Mouse (Mus musculus) megakaryocyte, adult 5-6 weeks (primary cell): Measurements from ENCODE around the gene Slc22a12. TPM values are rescaled to one million over a fixed set of nuclear protein-coding genes. Genes with fewer than 3 reads are reported as not detected.
A peak's percentile ranks its signal among the peaks of the same experiment; 100 is the strongest.

Source experiments
- ATAC-seq: 2 replicates; pipeline ENCODE4 v1.8.0; 2016; ENCODE audit warnings: mild to moderate bottlenecking, inconsistent platforms; ENCODE audit not compliant: poor library complexity, severe bottlenecking
- total RNA-seq, 2 experiments: library from RNA; stranded (forward) in 1 of 2; stranded (reverse) in 1 of 2; fragments of 153-499, 151-499 nt in 1 of 2; fragments of 221-1000, 200-1000 nt in 1 of 2; gene quantifications; 2 replicates each; pipeline versions ENCODE4 v1.2.3 to v1.2.4; 2015 to 2017

Gene Slc22a12
- not detected in 2 replicates for total RNA-seq (2015)
- not detected in 2 replicates for total RNA-seq (2017)

DNA sequence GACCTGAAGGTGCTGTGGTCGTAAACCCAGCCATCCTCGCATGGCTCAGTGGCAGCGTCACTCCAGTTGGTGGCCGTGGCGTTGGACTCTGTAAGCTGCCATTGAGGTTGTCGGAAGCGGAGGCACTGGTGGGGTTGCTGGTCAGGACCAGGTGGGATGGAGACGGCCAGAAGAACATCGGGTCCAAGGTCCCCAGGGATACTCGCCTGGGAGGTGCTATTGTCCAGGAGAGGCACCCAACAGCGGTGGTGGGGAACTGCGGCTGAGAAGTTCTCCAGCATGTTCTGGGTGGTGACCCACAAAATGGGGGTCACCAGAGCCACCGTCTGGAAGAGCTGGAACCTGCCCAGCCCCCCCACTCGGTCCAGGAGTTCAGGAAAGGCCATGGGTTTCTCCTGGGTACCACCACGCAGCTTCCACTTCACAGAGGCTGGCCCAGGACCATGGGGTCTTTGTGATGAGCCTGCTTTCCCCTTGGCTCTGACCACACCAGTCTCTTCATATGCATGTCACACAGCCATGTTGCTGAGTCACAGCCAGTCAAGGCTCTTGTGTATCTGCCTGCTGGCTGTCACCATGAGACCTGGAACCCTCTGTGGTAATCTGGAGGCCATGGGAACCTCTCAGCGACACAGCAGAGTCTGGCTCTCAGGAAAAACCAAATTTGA lies at the start of gene Slc22a12:
TSS of gene Slc22a12 (minus strand) at position 666 of the 668 bp plus-strand sequence.
- ATAC-seq, result no peak

DNA sequence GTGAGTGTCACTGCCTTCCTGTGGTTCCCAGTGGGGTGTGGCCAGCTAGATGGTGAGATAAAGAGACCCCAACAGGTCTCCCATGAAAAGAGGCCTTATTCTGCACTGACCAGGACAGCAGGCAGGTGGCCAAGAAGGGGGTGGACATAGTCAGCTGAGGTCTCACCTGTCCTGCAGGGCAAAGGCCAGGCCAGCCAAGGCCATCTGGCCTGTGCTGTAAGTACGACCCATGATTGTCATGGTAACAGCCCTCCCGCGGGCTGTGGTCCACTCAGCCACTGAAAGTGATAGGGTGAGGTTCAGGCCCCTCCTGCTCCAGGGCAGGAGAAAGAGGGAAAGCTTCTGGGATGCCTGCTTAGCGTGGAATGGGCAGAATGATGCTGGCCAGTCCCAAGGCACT lies 29.2 kb upstream of the Slc22a12 start:
- ATAC-seq, result no peak

DNA sequence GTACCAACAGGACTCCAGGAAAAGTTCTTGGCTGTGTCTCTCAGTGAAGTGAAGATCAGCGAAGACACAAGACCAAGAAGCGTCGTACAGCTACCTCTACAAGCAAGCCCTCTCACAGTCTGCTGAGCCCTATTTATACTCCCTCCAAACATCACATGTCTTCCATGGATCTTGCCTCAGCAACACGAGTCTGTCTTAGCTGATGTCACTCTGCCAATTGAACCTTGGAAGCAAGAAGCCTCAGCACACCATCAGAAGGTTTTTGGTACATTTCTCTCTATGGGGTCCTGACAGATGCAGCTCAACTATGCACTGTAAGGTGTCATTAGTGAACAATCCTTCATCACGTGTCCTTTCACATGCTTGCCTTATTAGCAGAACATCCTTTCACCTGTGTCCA lies 28.6 kb upstream of the Slc22a12 start:
- ATAC-seq, result no peak

DNA sequence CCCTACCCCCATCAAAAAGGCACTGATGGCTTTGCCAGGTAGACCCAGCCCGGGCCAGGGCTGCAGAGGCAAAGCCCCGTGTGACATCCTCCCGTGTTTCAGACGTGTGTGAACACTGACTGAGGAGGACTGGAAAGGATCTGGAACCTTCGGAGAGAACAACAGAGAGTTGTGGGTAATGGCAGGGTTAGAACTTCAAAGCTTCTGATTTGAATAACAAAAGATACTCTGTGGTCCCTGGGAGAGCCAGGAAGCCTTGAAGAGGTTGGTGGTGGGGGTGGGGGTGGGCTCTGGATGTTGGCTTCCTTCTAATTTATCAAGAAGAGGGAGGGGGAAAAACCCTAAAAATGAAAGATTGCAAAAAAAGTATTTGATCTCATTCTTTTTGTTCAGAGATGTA lies 26.7 kb upstream of the Slc22a12 start:
- ATAC-seq, result no peak

DNA sequence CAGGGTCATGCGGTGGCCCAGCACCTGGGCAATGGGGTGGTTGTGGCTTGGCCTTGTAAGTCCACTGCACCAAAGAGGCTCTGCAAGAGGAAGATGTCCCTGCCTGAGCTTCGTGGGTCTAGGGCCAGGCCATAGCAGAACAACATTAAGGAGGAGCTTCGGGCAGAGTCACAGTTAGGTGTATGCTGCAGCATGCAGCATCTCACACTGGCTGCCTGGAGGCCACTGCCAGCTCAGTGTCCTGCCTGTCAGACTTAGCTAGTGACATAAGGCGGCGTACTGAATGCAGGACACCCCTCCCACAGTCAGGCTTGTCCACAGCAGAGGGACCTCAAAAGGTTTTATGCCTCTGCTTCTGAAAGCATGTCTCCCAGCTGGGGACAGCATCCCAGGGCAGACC lies 26.2 kb upstream of the Slc22a12 start:
- no peak for ATAC-seq

DNA sequence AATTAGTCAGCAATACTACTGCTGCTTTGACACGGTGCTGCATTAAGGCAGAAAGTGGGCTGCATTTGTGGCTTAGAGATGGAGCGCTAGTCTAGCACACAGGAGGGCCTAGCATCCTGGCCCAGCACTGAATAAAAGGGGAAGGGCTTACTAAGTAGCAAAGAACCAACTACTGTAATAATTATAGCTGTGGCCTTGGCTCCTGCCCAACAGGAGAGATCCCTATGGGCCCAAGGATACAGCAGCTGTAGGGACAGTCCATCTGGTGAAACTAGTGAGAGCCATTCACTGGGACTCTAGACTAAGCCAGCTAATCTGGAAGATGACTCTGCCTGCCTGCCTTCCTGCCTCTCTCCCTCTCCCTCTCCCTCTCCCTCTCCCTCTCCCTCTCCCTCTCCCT lies 23.6 kb upstream of the Slc22a12 start:
- no peak for ATAC-seq

DNA sequence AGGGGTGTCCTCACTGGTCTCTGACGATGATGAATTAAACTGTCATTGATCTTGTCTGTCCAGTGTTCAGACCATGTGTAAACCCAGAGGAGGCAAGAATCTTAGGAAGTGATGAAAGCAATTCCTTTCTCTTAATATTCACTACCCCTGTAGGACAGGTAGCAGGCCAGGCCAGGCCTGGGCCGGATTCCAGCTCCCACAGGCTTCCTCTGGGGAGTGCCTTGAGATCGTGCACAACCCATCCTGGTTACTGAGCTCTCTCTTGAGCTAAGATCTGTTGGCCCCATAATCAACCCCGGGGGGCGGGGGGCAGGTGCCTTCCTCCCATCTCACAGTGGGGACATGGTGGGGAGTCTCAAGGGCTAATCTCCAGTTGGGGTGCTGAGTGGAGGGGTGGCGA lies 22.3 kb upstream of the Slc22a12 start:
- ATAC-seq, result no peak

DNA sequence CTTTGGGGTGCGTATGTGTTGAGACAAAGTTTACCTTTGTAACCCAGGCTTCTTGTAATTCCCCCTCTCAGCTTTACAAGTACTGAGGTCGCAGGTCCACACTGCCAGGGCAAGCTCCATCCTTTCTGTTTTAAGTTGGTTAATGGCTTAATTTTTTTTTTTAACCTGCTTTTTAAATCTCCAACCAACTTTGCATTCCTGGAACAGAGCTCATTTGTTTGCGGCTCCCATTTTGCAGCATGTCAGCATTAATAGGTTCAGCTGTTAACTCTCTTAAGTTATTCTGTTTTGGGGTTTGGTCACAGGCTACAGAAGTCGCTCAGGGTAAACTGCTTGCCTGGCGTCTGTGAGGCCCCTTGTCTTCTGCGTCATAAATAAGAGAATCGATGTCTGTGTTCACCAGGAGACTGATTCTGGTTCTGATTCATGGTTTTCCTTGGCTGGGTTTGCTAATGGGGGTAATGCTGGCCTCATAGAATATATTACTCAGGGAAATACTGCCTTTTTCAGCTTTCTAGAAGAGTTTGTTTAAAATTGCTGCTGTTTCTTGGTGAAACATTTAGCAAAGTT lies 17.5 kb upstream of the Slc22a12 start:
- ATAC-seq, result no peak

DNA sequence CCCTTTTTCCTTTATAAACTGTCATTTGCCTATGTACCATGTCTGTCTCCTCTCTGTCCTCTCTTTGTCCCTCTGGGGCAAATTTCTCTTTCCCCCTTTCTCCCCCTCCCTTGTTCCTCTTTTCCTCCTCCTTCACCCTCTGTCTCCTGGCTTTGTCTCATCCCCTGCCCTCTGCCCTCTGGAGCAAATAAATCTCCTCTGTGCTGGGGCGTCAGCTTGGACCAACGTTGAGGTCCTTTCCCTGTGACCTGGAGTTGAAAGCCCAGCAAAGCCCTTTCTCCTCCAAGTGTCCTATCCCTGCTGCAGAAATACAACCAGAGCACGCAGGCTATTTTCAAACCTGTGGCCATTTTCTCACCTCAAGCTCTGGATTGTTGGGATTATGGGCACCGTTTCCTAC lies 16.7 kb upstream of the Slc22a12 start:
- no peak for ATAC-seq

DNA sequence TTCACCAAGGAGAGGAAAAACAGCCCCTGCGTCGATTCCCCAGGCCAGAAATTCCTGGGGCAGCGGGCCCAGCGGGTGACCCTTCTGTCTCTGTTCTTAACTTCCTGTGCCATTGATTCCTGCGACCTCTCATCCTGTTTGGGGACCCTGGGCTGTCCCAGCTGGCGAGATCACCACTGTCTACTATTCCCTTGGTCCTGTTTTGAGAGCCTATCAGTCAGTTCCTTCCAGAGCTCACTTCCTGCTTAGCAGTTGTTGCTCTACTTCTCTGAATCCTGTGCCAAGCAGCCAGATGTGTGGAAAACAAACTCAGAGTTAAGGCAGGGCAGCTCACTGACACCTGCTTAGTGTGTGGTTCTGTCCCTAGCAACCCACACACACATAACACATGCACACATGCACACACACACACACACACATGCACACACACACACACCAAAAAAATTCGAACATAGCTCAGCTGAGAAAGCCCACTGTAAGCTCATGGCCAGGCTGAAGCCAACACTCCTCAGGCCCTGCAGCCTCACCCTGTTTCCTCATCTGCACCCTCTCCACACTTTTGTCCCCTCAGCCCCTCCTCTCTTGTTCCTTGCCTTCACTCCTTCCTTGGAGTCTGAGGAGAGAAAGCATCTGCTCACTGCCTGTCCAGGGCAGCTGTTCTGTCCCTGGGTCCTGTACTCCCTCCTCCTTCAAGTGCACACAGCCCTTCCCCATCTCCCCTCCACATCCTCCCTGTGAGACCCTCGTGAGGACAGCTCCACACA lies 11.2 kb upstream of the Slc22a12 start:
- ATAC-seq, result no peak

DNA sequence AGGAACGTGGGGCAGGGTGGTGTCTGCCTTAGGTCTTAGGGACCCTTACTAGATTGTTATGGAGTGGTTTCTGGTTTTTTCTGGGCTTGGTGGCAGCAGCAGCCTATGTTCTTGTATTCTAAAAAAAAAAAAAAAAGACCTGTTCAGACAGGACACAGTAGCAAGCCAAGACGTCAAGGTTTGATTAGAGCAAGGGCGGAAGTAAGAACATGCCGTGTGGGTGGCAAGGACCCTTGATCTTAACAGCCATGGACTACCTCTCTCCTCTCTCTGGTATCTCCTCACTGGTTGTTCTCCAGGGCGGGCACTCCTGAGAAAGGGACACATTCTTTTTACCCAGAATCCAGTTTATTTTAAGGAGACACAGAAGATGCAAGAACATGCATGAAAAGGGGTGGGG lies 10.3 kb upstream of the Slc22a12 start:
- ATAC-seq, result no peak

DNA sequence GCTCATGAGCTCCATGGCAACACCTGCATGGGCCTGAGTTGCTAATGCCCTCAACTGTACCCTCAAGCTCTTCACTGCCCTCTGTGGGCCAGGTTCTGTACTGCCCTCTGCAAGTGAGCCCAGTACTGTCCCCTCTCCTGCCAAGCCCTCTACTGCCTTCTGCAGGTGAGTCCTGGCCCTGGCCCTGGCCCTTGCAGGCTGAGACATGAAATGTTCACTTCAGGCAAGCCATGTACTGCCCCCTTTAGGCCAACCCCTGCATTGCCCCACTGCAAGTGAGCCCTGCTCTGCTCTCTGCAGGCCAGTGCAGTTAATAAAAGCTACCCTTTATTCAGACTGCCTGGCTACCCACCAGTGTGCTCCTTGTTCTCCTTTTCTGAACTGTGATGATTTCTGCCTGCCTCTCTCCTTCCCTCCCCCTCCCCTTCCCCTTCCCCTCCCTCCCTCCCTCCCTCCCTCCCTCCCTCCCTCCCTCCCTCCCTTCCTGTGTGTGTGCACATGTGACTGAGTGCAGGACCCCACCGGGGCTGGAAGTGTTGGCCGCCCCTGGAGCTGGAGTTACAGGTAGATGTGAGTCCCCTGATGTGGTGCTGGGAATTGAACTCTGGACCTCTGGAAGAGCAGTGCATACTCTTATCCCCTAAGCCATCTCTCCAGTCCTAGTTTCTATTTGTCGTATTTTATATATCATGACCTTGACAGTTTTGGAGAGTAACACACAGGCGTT lies 9.6 kb upstream of the Slc22a12 start:
- ATAC-seq, result peak; percentile 27; the same call in 1 of the 2 replicates

DNA sequence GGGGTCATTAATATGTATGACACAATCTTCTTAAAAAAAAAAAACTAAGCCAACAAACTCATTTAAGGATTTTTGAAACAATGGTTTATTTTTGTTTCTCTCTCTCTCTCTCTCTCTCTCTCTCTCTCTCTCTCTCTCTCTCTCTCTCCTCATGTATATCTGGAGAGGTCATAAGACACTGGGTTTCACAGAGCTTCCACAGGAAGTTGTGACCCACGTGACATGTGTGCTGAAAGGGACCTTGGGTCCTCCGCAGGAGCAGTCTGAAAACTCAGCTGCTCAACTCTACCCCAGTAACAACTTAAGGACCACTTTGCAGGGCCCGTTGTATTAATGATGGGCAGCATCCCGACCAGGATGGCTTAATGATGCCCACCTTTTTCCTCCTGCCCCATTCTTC lies 8.4 kb upstream of the Slc22a12 start:
- ATAC-seq, result no peak

DNA sequence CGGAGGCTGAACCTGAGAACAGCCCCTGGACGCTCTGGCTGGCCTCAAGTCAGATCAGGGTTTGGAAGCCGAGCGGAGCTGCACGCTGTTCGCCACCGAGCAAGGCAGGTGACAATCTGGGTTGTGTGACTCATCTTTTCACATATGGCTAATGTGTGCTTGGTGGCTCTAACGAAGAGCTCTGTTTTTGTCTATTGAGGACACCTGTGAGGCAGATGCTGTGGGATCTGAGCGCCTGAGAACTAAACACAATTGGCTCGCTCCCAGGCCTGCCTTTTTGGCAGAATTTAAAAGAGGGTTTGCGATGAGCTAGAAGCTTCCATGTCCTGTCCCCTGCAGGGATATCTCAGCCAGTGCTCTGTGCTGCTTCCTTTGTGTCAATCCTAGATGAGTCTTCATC lies 6.7 kb upstream of the Slc22a12 start:
- no peak for ATAC-seq

DNA sequence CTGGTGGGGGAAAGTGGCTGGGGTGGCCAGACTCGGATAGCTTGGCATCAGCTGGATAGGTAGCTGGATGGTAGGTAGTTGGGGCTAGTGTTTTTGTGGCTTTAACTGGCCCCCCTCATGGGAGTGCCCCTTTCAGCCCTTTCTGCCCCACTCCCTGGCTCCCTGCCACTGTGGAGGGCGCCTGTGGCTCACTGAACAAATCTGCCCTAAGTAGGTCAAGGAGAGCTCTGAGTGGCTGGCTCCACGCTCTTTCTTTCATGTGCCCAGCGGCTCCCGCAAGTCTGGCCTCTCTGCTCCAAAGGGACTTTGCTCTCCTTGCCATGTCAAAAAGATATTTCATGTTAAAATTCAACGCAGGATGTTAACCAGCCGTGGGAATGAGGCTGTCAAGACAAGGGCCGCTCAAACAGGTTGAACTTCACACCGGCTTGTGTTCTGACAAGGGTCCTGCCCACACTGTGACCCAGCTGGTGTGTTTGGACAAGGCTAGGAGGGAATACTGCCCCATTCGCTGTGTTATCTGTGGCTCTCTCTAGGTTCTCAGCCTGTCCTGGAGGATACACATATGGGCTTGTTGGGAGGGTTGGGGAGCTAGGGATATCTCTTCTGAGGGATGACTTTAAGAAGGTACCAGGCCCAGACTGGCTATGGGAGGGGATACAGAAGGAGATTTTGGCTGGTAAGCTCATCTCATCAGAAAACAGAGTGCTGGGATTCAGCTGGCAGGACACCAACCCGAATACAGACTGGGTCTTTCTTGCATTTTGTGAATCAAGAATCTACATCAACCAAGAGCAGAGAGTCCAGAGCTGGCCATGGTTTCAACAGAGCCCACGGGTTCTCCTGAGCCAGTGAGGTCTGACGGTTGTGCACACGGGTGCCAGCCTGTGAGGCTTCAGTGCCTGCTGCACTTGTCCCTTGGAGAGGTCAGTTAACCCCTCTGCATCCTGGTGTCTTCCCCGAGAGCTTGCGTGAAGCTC lies 5.9 kb upstream of the Slc22a12 start:
- no peak for ATAC-seq

DNA sequence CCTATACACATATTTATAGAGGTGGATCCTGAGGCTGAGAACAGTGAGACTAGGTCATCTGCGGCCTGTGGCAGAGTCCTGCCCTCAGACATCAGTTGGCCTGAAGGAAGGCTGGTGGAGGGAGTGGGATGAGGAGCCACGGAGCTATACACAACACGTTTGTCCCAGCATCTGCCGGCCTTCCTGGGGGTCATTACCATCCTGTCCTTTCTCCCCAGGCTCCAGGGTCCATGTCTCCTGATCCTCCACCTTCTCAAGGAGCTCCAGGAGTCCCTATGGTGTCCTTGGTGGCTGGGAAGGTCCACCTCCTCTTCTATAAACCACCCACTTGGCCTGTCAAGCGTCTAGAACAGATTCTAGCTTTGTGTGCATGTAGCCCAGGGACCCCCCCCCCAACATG lies 5.0 kb upstream of the Slc22a12 start:
- no peak for ATAC-seq

DNA sequence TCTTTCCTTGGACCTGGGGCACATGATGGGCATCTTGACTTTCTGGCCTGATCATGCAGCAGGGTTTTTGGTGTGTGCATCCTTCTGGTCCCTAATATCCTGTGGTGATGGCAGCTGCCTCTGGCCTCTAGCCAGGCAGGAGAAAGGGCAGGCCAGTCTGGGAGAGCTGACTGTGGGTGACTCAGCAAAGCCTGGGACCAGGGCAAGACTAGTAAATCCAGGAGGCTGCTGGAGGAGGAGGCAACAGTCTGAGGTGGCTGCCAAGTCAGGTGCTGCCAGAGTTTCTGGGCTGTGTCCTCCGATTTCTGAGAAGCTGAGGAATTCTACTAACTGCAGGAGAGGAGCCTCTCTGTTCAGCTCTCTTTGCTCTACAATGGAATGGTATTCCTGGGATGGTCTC lies 3.3 kb upstream of the Slc22a12 start:
- ATAC-seq, result no peak

DNA sequence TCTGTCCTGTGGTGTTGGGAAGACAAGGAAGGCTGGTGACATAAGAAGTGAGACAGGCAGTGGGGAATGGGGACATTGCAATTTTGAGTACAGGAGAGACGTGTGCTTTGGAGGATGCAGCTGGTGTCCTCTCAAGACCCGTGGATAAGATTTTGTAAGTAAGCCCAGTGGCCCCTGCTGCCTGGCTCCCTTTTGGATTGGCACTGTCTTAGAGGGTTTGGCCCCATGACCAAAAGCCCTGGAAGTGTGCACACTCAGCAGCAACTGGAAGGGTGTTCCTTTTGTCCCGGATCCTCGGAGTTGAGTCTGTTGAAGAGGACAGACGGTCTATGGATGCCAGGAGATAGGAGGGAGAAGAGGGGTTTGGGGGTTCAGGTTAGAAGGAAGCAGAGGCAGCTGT lies 2.6 kb upstream of the Slc22a12 start:
- ATAC-seq, result no peak

DNA sequence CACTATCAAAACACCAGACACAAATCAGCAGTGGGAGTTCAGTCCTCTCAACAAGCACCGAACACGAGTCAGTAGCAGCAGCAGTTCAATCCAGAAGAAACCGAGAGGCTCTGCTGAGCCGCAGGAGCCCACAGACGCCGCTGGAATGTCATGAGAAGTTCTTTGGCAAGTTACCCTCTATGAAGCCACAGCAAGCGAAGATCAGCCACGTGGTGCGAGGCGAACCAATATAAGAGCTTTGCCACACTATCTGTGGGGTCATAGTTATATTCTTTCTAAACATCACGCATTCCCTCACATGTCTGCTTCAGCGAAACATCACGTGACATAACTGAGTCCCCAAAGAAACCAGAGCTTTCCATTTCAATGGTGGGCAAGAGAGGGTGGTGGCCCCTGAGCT lies 1.9 kb upstream of the Slc22a12 start:
- ATAC-seq, result no peak

DNA sequence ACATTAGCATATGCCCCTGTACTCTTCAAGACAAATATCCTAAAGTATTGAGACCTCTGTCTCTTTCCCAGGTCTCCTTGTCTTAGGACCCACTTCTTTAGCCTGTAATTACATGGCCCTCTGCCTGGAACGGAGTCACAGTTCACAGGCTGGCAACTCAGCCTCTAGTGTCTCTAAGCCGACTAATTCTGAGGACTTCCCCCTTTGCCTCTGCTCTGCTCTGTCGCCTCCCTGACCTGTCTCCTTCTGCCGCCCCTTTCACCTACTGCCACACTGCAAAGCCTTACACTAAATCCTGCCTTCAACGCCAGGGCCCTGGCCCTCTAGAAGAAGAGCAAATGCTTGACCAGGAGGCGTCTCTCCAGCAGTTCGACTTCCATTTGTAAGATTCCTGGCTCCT lies 686 bp upstream of the Slc22a12 start:
- ATAC-seq, result no peak

DNA sequence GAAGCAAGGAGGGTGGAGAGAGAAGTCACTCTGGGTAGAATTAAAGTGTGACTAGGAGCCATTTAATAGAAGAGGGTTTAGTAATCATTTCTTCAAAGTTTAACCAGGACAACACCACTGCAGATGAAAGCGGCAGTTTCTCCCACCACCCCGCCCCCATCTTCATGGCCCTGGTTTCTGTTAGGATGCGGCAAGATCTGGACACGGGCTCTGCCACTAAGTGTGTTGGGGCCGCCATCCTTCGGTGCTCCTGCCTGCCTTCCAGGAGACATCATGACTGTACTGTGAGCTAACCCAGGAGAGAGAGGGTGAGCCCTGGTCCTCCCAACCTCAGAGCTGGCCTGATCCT lies 177 bp upstream of the Slc22a12 start:
- ATAC-seq, result no peak
